37 mouse cellular contexts compared by ENCODE assay signal in the genomic region with DNA sequence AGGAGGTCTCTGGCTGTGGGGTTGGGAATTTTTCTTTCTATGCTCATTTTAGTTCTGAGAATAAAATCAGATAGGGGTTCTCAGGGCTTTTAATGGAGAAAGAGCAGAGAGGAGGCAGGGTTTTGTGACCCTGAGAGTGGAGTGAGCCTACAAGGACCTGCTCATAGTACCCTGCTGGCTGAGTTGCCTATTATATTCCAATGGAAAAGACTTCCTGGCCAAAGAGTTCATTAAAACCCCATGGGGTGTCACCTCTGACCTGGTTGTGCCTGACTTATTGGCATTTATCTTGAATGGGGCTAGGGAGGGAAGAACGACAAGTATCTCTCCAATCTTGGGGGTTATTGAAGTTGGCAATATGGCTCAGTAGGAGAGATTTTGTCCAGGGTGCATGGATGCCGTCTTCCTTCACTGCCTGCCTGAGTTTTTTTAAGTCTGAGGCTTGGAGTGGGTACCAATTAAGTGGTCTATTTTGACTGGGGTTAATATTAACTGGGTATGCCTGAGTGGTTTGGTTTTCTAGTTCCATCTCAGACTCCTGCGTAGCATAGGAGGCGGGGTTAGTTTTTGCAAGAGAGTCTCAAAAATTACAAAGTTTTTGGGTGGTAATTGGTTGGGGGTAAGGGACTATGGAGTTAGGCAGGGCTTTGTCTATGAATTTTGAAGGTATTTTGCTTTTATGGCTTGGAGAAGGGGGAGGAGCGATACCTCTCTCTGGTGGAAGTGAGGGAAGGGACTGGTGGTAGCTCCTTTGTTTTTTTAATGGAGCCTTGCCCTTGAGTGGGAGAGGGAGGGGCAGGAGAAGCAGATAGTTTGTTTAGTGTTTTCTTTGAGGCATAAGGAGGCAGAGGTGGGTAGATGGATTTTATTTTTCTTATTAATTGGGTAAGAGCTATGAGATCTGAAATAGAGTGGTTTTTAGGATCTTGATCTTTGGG. TPM values are rescaled to one million over a fixed set of nuclear protein-coding genes. Genes with fewer than 3 reads are reported as not detected.
A peak's percentile ranks its signal among the peaks of the same experiment; 100 is the strongest.
DNase-seq lines count a peak whose midpoint lies in the region; ATAC-seq and TF ChIP-seq lines count a peak whose summit lies in the region.
"Had no signal": no experiment of that assay in that cellular context is flagged by ENCODE, and none has a peak within 500 bp of the region (broad histone marks: within the 10 kb centered on the region; RNA-seq: fewer than 3 reads in every experiment).

No protein-coding gene starts in this region.

- no peak for TF ChIP-seq POLR2A in thymus, adult 2 months (IDR thresholded peaks at IDR 0.05; ENCODE audit: control insufficient read depth, extremely low read depth, insufficient read depth, low read length, poor library complexity)

- 0 out of 2 replicates have a peak overlapping the region, but pooled peaks have one; percentile 10 for H3K4me3 ChIP-seq in kidney, embryonic 15.5 days (replicated peaks)
- H3K4me3 ChIP-seq in hindbrain, embryonic 10.5 days = no peak overlapping the region
- H3K4me3 ChIP-seq in thymus, adult 2 months (ENCODE audit: control insufficient read depth, insufficient read depth, low read length) = no peak overlapping the region
- H3K4me3 ChIP-seq: embryonic facial prominence, embryonic 13.5 days; forebrain, embryonic 10.5 days; forebrain, embryonic 15.5 days; gastrocnemius, adult 2 months; limb, embryonic 10.5 days; limb, embryonic 15.5 days; liver, embryonic 13.5 days; megakaryocyte, embryonic 14.5 days; midbrain, embryonic 13.5 days had no signal

- H3K4me1 ChIP-seq in kidney, embryonic 15.5 days = peaks cover 7% of the 10 kb centered on the region
- H3K4me1 ChIP-seq in hindbrain, embryonic 10.5 days (replicated peaks) = no peaks in the 10 kb centered on the region
- H3K4me1 ChIP-seq in thymus, adult 2 months (replicated peaks; ENCODE audit: control insufficient read depth, insufficient read depth, low read length) = peaks cover 8% of the 10 kb centered on the region; the same call in 1 of the 2 replicates
- H3K4me1 ChIP-seq: embryonic facial prominence, embryonic 13.5 days; forebrain, embryonic 10.5 days; forebrain, embryonic 15.5 days; limb, embryonic 10.5 days; limb, embryonic 15.5 days; liver, embryonic 13.5 days; megakaryocyte, embryonic 14.5 days; midbrain, embryonic 13.5 days had no signal

- 47% methylated on average over 5 of the region's 5 CpGs for WGBS in kidney, embryonic 15.5 days
- WGBS in hindbrain, embryonic 10.5 days = 61% methylated on average over 5 of the region's 5 CpGs
- 96% methylated on average over 5 of the region's 5 CpGs for WGBS in thymus, adult 2 months

- no peak for TF ChIP-seq CTCF in thymus, adult 2 months (IDR thresholded peaks at IDR 0.05; ENCODE audit: borderline replicate concordance, control insufficient read depth, extremely low read depth, insufficient read depth, low read length, poor library complexity)

- peak overlapping the region; percentile 75 for H3K27ac ChIP-seq in kidney, embryonic 15.5 days
- H3K27ac ChIP-seq in hindbrain, embryonic 10.5 days = no peak overlapping the region
- no peak overlapping the region for H3K27ac ChIP-seq in thymus, adult 2 months (ENCODE audit: control insufficient read depth, insufficient read depth, low read length)
- H3K27ac ChIP-seq: embryonic facial prominence, embryonic 13.5 days; forebrain, embryonic 10.5 days; forebrain, embryonic 15.5 days; gastrocnemius, adult 2 months; limb, embryonic 10.5 days; limb, embryonic 15.5 days; liver, embryonic 13.5 days; midbrain, embryonic 13.5 days had no signal

- no peaks in the 10 kb centered on the region for H3K27me3 ChIP-seq in kidney, embryonic 15.5 days
- no peaks in the 10 kb centered on the region for H3K27me3 ChIP-seq in hindbrain, embryonic 10.5 days (ENCODE audit: insufficient read depth, poor library complexity, severe bottlenecking)
- no peaks in the 10 kb centered on the region for H3K27me3 ChIP-seq in thymus, adult 2 months (ENCODE audit: control insufficient read depth, insufficient read depth, low read length)
- H3K27me3 ChIP-seq: CH12.LX; embryonic facial prominence, embryonic 13.5 days; forebrain, embryonic 15.5 days; limb, embryonic 15.5 days; liver, embryonic 13.5 days; megakaryocyte, embryonic 14.5 days; midbrain, embryonic 13.5 days had no signal

- no peak overlapping the region for H3K9ac ChIP-seq in kidney, embryonic 15.5 days
- H3K9ac ChIP-seq: embryonic facial prominence, embryonic 13.5 days; forebrain, embryonic 15.5 days; limb, embryonic 15.5 days; liver, embryonic 13.5 days; midbrain, embryonic 13.5 days had no signal

- no peaks in the 10 kb centered on the region for H3K9me3 ChIP-seq in kidney, embryonic 15.5 days (replicated peaks)
- H3K9me3 ChIP-seq in hindbrain, embryonic 10.5 days = no peaks in the 10 kb centered on the region
- H3K9me3 ChIP-seq: embryonic facial prominence, embryonic 13.5 days; forebrain, embryonic 10.5 days; forebrain, embryonic 15.5 days; G1E; limb, embryonic 10.5 days; limb, embryonic 15.5 days; liver, embryonic 13.5 days; megakaryocyte, embryonic 14.5 days; midbrain, embryonic 13.5 days had no signal

- ATAC-seq in kidney, embryonic 15.5 days (replicated peaks; ENCODE audit: low FRiP score) = peak; percentile 97
- ATAC-seq: forebrain, embryonic 15.5 days; hindbrain, embryonic 16.5 days; midbrain, embryonic 13.5 days had no signal

- no peaks in the 10 kb centered on the region for H3K36me3 ChIP-seq in kidney, embryonic 15.5 days
- H3K36me3 ChIP-seq in hindbrain, embryonic 10.5 days = no peaks in the 10 kb centered on the region
- H3K36me3 ChIP-seq in thymus, adult 2 months (ENCODE audit: control insufficient read depth, insufficient read depth, low read length) = no peaks in the 10 kb centered on the region
- H3K36me3 ChIP-seq: embryonic facial prominence, embryonic 13.5 days; forebrain, embryonic 10.5 days; forebrain, embryonic 15.5 days; G1E; limb, embryonic 10.5 days; limb, embryonic 15.5 days; liver, embryonic 13.5 days; midbrain, embryonic 13.5 days had no signal

- DNase-seq in heart, adult 11 months = peak; percentile 37
- no peak for DNase-seq in heart, adult 18-20 months
- peak; percentile 46 for DNase-seq in R1 (ENCODE audit: low read depth, low spot score)
- DNase-seq in kidney, postnatal 36 days = peak; percentile 40 to 42
- no peak for DNase-seq in right cerebral cortex, postnatal 25 days
- DNase-seq in hindbrain, embryonic 10.5 days (ENCODE audit: low spot score) = no peak
- no peak for DNase-seq in thymus, adult 2 months
- DNase-seq: adrenal gland, adult 2 months; adrenal gland, postnatal 36 days; cerebellum, adult 18-20 months; cerebellum, postnatal 10 days; gastrocnemius, adult 2 months; heart, postnatal 14 days; liver, embryonic 13.5 days; lung, adult 18-20 months; lung, postnatal 36 days; spleen, adult 18-20 months; thymus, postnatal 25 days had no signal

- H3K4me2 ChIP-seq in kidney, embryonic 15.5 days = peak overlapping the region; percentile 37; the same call in 1 of the 2 replicates
- H3K4me2 ChIP-seq: embryonic facial prominence, embryonic 13.5 days; forebrain, embryonic 15.5 days; limb, embryonic 15.5 days; liver, embryonic 13.5 days; midbrain, embryonic 13.5 days had no signal

RNA-seq across cellular contexts. Expression of a gene that starts 4.7 kb away (rescaled TPM):
- 1 to 10 TPM; 4.9 to 5.6 TPM for total RNA-seq in heart, adult 18-20 months (2021)
- polyA plus RNA-seq in kidney, embryonic 15.5 days (2015; fragmentation: Nextera tagmentation; extraction: Ambion mirVana) = 25.3 and 26.3 TPM in 2 replicates
- polyA plus RNA-seq in hindbrain, embryonic 10.5 days (2016; fragmentation: Nextera tagmentation; extraction: Ambion mirVana) = 15.3 and 20.2 TPM in 2 replicates
- polyA plus RNA-seq in thymus, adult 2 months (2012; rRNA removed) = 4.4 and 4.9 TPM in 2 replicates

RNA-seq across cellular contexts. Expression of a gene that starts 49.0 kb away (rescaled TPM):
- 1 to 10 TPM; 4.8 to 6.1 TPM for total RNA-seq in heart, adult 18-20 months (2021)
- 6.2 and 6.7 TPM in 2 replicates for polyA plus RNA-seq in kidney, embryonic 15.5 days (2015; fragmentation: Nextera tagmentation; extraction: Ambion mirVana)
- 56.5 and 65.2 TPM in 2 replicates for polyA plus RNA-seq in hindbrain, embryonic 10.5 days (2016; fragmentation: Nextera tagmentation; extraction: Ambion mirVana)
- polyA plus RNA-seq in thymus, adult 2 months (2012; rRNA removed) = 5.6 and 6.3 TPM in 2 replicates
- polyA plus RNA-seq: G1E had no signal

RNA-seq across cellular contexts. Expression of a gene that starts 49.5 kb away (rescaled TPM):
- not detected for total RNA-seq in heart, adult 18-20 months (2021)
- 0.23 and 0.27 TPM in 2 replicates for polyA plus RNA-seq in kidney, embryonic 15.5 days (2015; fragmentation: Nextera tagmentation; extraction: Ambion mirVana)
- 0.18 TPM in 1 of 2 replicates, not detected in the other for polyA plus RNA-seq in hindbrain, embryonic 10.5 days (2016; fragmentation: Nextera tagmentation; extraction: Ambion mirVana)
- 0.13 and 0.22 TPM in 2 replicates for polyA plus RNA-seq in thymus, adult 2 months (2012; rRNA removed)
- total RNA-seq: common myeloid progenitor, adult 5-6 weeks; gastrocnemius, adult 2 months; heart, postnatal 14 days; left cerebral cortex, postnatal 10 days; neutrophil, adult 5-6 weeks had no signal
- polyA plus RNA-seq: adrenal gland, adult 2 months; C2C12; forebrain, embryonic 10.5 days; forebrain, embryonic 15.5 days; G1E; heart, embryonic 14.5 days; hindbrain, embryonic 11.5 days; intestine, embryonic 14.5 days; limb, embryonic 10.5 days; limb, embryonic 15.5 days; midbrain, embryonic 13.5 days; neural tube, embryonic 11.5 days had no signal

Comparison
In these comparisons a context has a peak if more than half of its experiments do, and no peak if none do; other contexts are left out.
1. DNase-seq: peak in heart, adult 11 months (single experiment), R1 (single experiment) and kidney, postnatal 36 days (2 of 2); none in heart, adult 18-20 months (0 of 2), right cerebral cortex, postnatal 25 days (single experiment), hindbrain, embryonic 10.5 days (single experiment) and thymus, adult 2 months (single experiment).